Mouse (Mus musculus): ENCODE data around the gene Tceal9. TPM values are rescaled to one million over a fixed set of nuclear protein-coding genes. Genes with fewer than 3 reads are reported as not detected.
A peak's percentile ranks its signal among the peaks of the same experiment; 100 is the strongest.
"Not testable (repeated sequence)": the region's sequence is repeated elsewhere in the genome, so short reads cannot be mapped to it uniquely, and the experiment has no call there.

The Tceal9 gene
- polyA plus RNA-seq, 2 experiments = 383 to 632 TPM

DNA sequence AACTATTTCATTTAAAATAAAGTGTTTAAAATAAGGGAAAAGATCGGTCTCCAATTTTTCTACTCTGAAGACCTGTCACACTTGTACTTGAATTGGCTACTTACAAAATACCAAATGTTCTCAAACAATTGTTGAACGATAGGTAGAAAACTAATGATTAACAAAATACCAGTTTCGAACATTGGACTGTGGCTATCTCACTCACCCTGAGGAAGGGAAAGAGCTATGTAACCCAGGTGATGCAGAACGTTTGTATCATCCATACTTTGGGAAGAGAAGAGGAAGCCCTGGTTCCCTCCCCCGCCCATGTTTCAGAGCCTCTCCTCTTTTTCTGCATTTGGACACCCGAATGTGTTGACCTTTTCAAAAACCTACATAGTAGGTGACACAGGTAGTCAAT is 40.5 kb upstream of the Tceal9 start:
- Histone ChIP-seq H3K9me3 (ENCODE audit: control insufficient read depth, low read length) (no peaks in the 10 kb centered on the region), H3K27me3 (ENCODE audit: control insufficient read depth, insufficient read depth, low read length) (no peaks in the 10 kb centered on the region), H3K36me3 (ENCODE audit: control insufficient read depth, insufficient read depth, low read length) (no peaks in the 10 kb centered on the region), H3K4me2 (replicated peaks; ENCODE audit: low read depth, low read length, severe bottlenecking) (no peak overlapping the region), H3K27ac (replicated peaks; ENCODE audit: low read depth, low read length) (no peak overlapping the region), H3K4me1 (ENCODE audit: control insufficient read depth, insufficient read depth, low read length) (no peaks in the 10 kb centered on the region), H3K4me3 (replicated peaks; ENCODE audit: low read length) (no peak overlapping the region), H3K9ac (ENCODE audit: low read depth, low read length, severe bottlenecking) (no peak overlapping the region)
- no peak for DNase-seq (ENCODE audit: low spot score)
- no peak for TF ChIP-seq POLR2A (IDR thresholded peaks at IDR 0.05; ENCODE audit: borderline replicate concordance, extremely low read depth, insufficient read depth, insufficient read length)
- WGBS = 79% methylated on average over 6 of the region's 6 CpGs
- ATAC-seq (ENCODE audit: low FRiP score, low read depth) = no peak

DNA sequence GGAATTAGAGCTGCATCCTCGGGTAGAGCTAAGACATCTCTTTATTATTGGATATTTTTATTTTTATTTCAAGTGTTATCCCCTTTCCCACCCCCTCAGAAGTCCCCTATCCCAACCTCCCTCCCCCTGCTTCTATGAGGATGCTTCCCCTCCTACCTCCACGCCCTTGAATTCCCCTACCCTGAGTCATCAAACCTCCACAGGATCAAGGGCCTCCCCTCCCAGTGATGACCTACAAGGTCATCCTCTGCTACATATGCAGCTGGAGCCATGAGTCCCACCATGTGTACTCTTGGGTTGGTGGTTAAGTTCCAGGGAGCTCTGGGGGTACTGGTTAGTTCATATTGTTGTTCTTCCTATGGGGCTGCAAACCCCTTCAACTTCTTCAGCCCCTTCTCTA is 31.5 kb upstream of the Tceal9 start:
- WGBS = 82% methylated on average over 2 of the region's 2 CpGs
- no peak for ATAC-seq (ENCODE audit: low FRiP score, low read depth)
- Histone ChIP-seq H3K4me3 (replicated peaks; ENCODE audit: low read length) (no peak overlapping the region), H3K9ac (ENCODE audit: low read depth, low read length, severe bottlenecking) (no peak overlapping the region), H3K36me3 (ENCODE audit: control insufficient read depth, insufficient read depth, low read length) (no peaks in the 10 kb centered on the region), H3K9me3 (ENCODE audit: control insufficient read depth, low read length) (no peaks in the 10 kb centered on the region), H3K4me1 (ENCODE audit: control insufficient read depth, insufficient read depth, low read length) (no peaks in the 10 kb centered on the region), H3K4me2 (replicated peaks; ENCODE audit: low read depth, low read length, severe bottlenecking) (no peak overlapping the region), H3K27me3 (ENCODE audit: control insufficient read depth, insufficient read depth, low read length) (no peaks in the 10 kb centered on the region), H3K27ac (replicated peaks; ENCODE audit: low read depth, low read length) (no peak overlapping the region)
- no peak for TF ChIP-seq POLR2A (IDR thresholded peaks at IDR 0.05; ENCODE audit: borderline replicate concordance, extremely low read depth, insufficient read depth, insufficient read length)
- DNase-seq (ENCODE audit: low spot score) = no peak

DNA sequence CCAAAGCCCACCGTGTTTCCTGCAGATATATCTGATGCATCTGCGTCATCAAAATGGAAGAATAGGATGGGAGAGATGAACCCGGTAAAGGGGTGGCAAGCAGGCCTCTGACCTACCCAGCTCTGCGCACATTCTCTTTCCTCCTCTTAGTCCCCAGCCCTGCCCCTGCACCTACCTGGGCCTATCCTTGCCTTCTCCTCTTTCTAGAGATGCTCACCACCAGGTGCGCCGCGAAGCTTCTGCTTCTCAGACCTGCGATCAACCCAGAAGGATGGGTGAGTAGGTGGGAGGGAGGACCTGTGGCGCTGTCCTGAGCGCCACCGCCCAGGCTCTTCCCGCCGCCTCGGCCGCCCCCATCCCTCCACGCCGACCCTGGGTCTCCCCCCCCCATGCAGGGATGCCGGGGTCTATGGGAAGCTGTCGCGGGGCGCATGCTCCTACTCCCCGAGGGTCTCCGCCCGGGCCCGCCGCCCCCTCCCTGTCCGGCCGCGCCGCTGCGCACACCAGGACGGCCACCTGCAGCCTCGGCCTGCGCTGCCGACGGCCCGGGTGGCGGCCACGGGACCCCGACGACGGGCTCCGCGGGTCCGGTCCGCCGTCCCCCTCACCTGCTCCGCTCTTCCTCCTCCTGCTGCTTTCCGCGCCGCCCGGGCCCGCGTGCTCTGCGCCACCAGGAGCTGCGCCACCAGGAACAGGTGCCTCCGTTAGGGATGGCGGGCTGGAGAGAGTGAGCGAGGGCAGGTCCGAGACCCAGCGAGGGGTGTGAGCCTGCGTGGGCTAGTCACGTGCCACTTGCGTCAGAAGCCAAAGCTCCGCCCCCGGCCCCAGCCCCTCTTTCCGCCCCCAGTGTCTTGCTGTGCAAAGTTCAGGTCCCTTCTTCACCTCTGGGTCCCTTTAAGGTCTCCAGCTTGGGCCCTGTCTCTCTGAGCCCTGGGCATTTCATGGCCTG is 29.9 kb upstream of the Tceal9 start, which contains the start of the genes Tceal7 and Bex1:
TSS of gene Tceal7 (plus strand) at position 51 of the 949 bp plus-strand sequence.
TSS of gene Bex1 (minus strand) at position 785 of the 949 bp plus-strand sequence.
- H3K4me1 ChIP-seq (ENCODE audit: control insufficient read depth, insufficient read depth, low read length); DNase-seq (ENCODE audit: low spot score); H3K9me3 ChIP-seq (ENCODE audit: control insufficient read depth, low read length); H3K27ac ChIP-seq (replicated peaks; ENCODE audit: low read depth, low read length); H3K27me3 ChIP-seq (ENCODE audit: control insufficient read depth, insufficient read depth, low read length); H3K9ac ChIP-seq (ENCODE audit: low read depth, low read length, severe bottlenecking); H3K36me3 ChIP-seq (ENCODE audit: control insufficient read depth, insufficient read depth, low read length): not testable (repeated sequence)
- Histone ChIP-seq H3K4me2 (replicated peaks; ENCODE audit: low read depth, low read length, severe bottlenecking) (peak within 1 kb of the TSS; percentile 41), H3K4me3 (replicated peaks; ENCODE audit: low read length) (peak within 1 kb of the TSS; percentile 28)
- peak; percentile 67 for ATAC-seq (ENCODE audit: low FRiP score, low read depth)
- WGBS = 30% methylated on average over 8 of the region's 67 CpGs

DNA sequence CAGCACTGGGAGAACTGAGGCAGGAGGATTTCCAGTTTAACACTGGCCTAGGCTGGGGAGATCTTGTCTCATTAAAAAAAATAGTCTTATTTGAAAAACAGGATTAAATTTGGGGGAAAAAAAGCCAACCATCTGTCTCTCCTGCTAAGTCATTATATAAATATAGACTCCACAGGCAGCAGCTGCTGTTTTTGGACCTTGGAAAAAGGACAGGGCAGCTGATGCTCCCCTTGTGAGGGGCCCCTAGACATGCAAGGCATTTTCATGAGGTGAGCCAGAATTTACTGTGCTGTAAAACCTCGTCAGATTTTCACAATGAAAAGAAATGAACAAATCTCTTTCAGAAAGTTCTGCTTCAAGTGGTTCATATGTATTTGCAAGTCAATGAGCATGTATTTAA is 28.6 kb upstream of the Tceal9 start:
- H3K4me2 ChIP-seq (replicated peaks; ENCODE audit: low read depth, low read length, severe bottlenecking) = no peak overlapping the region
- H3K9me3 ChIP-seq (ENCODE audit: control insufficient read depth, low read length) = no peaks in the 10 kb centered on the region
- 14% methylated on average over 1 of the region's 1 CpGs for WGBS
- no peaks in the 10 kb centered on the region for H3K36me3 ChIP-seq (ENCODE audit: control insufficient read depth, insufficient read depth, low read length)
- H3K9ac ChIP-seq (ENCODE audit: low read depth, low read length, severe bottlenecking) = no peak overlapping the region
- no peak for TF ChIP-seq POLR2A (IDR thresholded peaks at IDR 0.05; ENCODE audit: borderline replicate concordance, extremely low read depth, insufficient read depth, insufficient read length)
- DNase-seq (ENCODE audit: low spot score) (no peak), ATAC-seq (ENCODE audit: low FRiP score, low read depth) (no peak)
- no peaks in the 10 kb centered on the region for H3K27me3 ChIP-seq (ENCODE audit: control insufficient read depth, insufficient read depth, low read length)
- H3K27ac ChIP-seq (replicated peaks; ENCODE audit: low read depth, low read length) = no peak overlapping the region
- no peak overlapping the region for H3K4me3 ChIP-seq (replicated peaks; ENCODE audit: low read length)
- H3K4me1 ChIP-seq (ENCODE audit: control insufficient read depth, insufficient read depth, low read length) = no peaks in the 10 kb centered on the region

DNA sequence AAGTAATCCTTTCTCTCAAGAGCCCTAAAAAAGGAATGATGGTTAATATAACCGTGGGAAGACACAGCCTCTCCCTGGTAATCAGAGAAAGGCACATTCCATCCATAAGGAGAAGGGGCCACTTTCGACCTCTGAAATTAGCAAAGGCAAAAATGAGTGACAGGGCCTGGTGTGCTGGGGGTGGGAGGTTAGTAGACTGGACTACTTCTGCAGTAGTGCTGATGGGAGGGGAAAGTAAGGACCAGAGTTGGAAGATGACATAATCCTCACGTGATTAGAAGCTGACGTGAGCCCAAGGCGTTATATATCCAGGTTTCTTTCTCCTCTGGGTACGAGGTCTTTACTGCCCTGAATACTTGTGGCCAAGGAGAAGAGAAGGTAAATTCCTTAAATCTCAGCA is 21.2 kb upstream of the Tceal9 start:
- Histone ChIP-seq H3K4me3 (replicated peaks; ENCODE audit: low read length) (no peak overlapping the region), H3K4me1 (ENCODE audit: control insufficient read depth, insufficient read depth, low read length) (no peaks in the 10 kb centered on the region), H3K9ac (ENCODE audit: low read depth, low read length, severe bottlenecking) (no peak overlapping the region), H3K27ac (replicated peaks; ENCODE audit: low read depth, low read length) (no peak overlapping the region), H3K36me3 (ENCODE audit: control insufficient read depth, insufficient read depth, low read length) (no peaks in the 10 kb centered on the region), H3K4me2 (replicated peaks; ENCODE audit: low read depth, low read length, severe bottlenecking) (no peak overlapping the region), H3K9me3 (ENCODE audit: control insufficient read depth, low read length) (no peaks in the 10 kb centered on the region), H3K27me3 (ENCODE audit: control insufficient read depth, insufficient read depth, low read length) (no peaks in the 10 kb centered on the region)
- 67% methylated on average over 6 of the region's 6 CpGs for WGBS
- ATAC-seq (ENCODE audit: low FRiP score, low read depth) = peak; percentile 78
- no peak for TF ChIP-seq POLR2A (IDR thresholded peaks at IDR 0.05; ENCODE audit: borderline replicate concordance, extremely low read depth, insufficient read depth, insufficient read length)
- no peak for DNase-seq (ENCODE audit: low spot score)
